8 mouse cellular contexts compared by ENCODE assay signal in genomic region chr10:78487431-78488086, GRCm38 (mm10). TPM values are rescaled to one million over a fixed set of nuclear protein-coding genes. Genes with fewer than 3 reads are reported as not detected.
DNase-seq lines count a peak whose midpoint lies in the region; ATAC-seq lines count a peak whose summit lies in the region.

No protein-coding gene starts in this region.

- peak; percentile 91 for ATAC-seq in frontal cortex, adult (ENCODE audit: low TSS enrichment)
- peak; percentile 78 for ATAC-seq in hindbrain, embryonic 11.5 days (ENCODE audit: low FRiP score)
- peak; percentile 89 for ATAC-seq in lung, embryonic 16.5 days (ENCODE audit: low read depth)

- no peak overlapping the region for H3K27ac ChIP-seq in hindbrain, embryonic 11.5 days (ENCODE audit: low read depth, low read length)
- H3K27ac ChIP-seq in lung, embryonic 16.5 days (ENCODE audit: low read length): no peak overlapping the region

- H3K4me2 ChIP-seq in hindbrain, embryonic 11.5 days (replicated peaks; ENCODE audit: low read depth, low read length): peak overlapping the region; percentile 25
- H3K4me2 ChIP-seq in lung, embryonic 16.5 days (ENCODE audit: low read depth, low read length): peak overlapping the region; percentile 54

- H3K4me3 ChIP-seq in hindbrain, embryonic 11.5 days (ENCODE audit: low read depth, low read length): no peak overlapping the region
- H3K4me3 ChIP-seq in lung, embryonic 16.5 days (ENCODE audit: low read length): peak overlapping the region; percentile 32

- H3K9me3 ChIP-seq in hindbrain, embryonic 11.5 days (ENCODE audit: control insufficient read depth, low read length): no peaks in the 10 kb centered on the region
- H3K9me3 ChIP-seq in lung, embryonic 16.5 days (ENCODE audit: control insufficient read depth, low read length): no peaks in the 10 kb centered on the region

- no peaks in the 10 kb centered on the region for H3K4me1 ChIP-seq in hindbrain, embryonic 11.5 days (replicated peaks; ENCODE audit: control insufficient read depth, insufficient read depth, low read length)
- H3K4me1 ChIP-seq in lung, embryonic 16.5 days (replicated peaks; ENCODE audit: control insufficient read depth, insufficient read depth, low read length): no peaks in the 10 kb centered on the region; the same call in 1 of the 2 replicates

- H3K36me3 ChIP-seq in hindbrain, embryonic 11.5 days (ENCODE audit: control insufficient read depth, insufficient read depth, low read length): no peaks in the 10 kb centered on the region
- no peaks in the 10 kb centered on the region for H3K36me3 ChIP-seq in lung, embryonic 16.5 days (ENCODE audit: control insufficient read depth, insufficient read depth, low read length)

- WGBS in hindbrain, embryonic 11.5 days: 6% methylated on average over 26 of the region's 26 CpGs
- 8% methylated on average over 26 of the region's 26 CpGs for WGBS in lung, embryonic 16.5 days

- no peak overlapping the region for H3K9ac ChIP-seq in hindbrain, embryonic 11.5 days (ENCODE audit: low read depth, low read length)
- peak overlapping the region; percentile 44; the same call in 1 of the 2 replicates for H3K9ac ChIP-seq in lung, embryonic 16.5 days (ENCODE audit: low read length)

- peak; percentile 51 for DNase-seq in MEL-GATA-1-ER (ENCODE audit: extremely low read depth, low read depth)
- DNase-seq in cerebellum, adult 8-10 months: peak; percentile 76
- peak; percentile 88 for DNase-seq in hindbrain, embryonic 11.5 days (ENCODE audit: low spot score)
- DNase-seq in layer of hippocampus, adult 9-11 months: peak; percentile 71
- DNase-seq in ovary, postnatal 14 days (ENCODE audit: low spot score): peak; percentile 87
- peak; percentile 89 for DNase-seq in thymus, postnatal 25 days

- H3K27me3 ChIP-seq in hindbrain, embryonic 11.5 days (ENCODE audit: control insufficient read depth, insufficient read depth, low read length): peaks cover 3% of the 10 kb centered on the region
- no peaks in the 10 kb centered on the region for H3K27me3 ChIP-seq in lung, embryonic 16.5 days (ENCODE audit: control insufficient read depth, insufficient read depth, low read depth, low read length)

RNA-seq across cellular contexts. Expression of gene Pdxk, which starts 22.8 kb away (rescaled TPM):
- 6.8 TPM in 2 replicates for polyA plus RNA-seq in hindbrain, embryonic 11.5 days (2014; fragmentation: Nextera tagmentation; extraction: Ambion mirVana)
- 7.3 and 8.0 TPM in 2 replicates for polyA plus RNA-seq in lung, embryonic 16.5 days (2015; fragmentation: Nextera tagmentation; extraction: Ambion mirVana)

RNA-seq across cellular contexts. Expression of gene Olfr1358, which starts 29.7 kb away (rescaled TPM):
- 0.15 TPM in 1 of 2 replicates, not detected in the other for polyA plus RNA-seq in hindbrain, embryonic 11.5 days (2014; fragmentation: Nextera tagmentation; extraction: Ambion mirVana)
- not detected in 2 replicates for polyA plus RNA-seq in lung, embryonic 16.5 days (2015; fragmentation: Nextera tagmentation; extraction: Ambion mirVana)
